Mouse (Mus musculus) liver, adult 2 months (tissue): Measurements from ENCODE around the gene Atp5h. TPM values are rescaled to one million over a fixed set of nuclear protein-coding genes. Genes with fewer than 3 reads are reported as not detected.
"Not testable (repeated sequence)": the region's sequence is repeated elsewhere in the genome, so short reads cannot be mapped to it uniquely, and the experiment has no call there.

ENCODE experiments used
- DNase-seq: peaks from one replicate; pipeline ENCODE4 v3.0.0-alpha.2; 2011; ENCODE audit warnings: low read depth, low spot score; ENCODE audit errors: extremely low read depth
- H3K27ac ChIP-seq: fragments of 200-500 bp; replicated peaks from 2 replicates; pipeline ENCODE4 v1.5.1; 2012; ENCODE audit warnings: low read depth, mild to moderate bottlenecking, control low read depth, inconsistent platforms, low read length; ENCODE audit not compliant: insufficient read depth
- H3K27me3 ChIP-seq: fragments of 200-500 bp; 2 replicates; pipeline ENCODE4 v1.6.1; 2012; ENCODE audit warnings: mild to moderate bottlenecking, moderate library complexity, low read length, inconsistent platforms; ENCODE audit not compliant: control insufficient read depth, insufficient read depth
- H3K36me3 ChIP-seq: fragments of 200-500 bp; 2 replicates; pipeline ENCODE4 v1.6.1; 2012; ENCODE audit warnings: low read length, inconsistent platforms; ENCODE audit not compliant: control insufficient read depth, insufficient read depth
- H3K4me1 ChIP-seq: fragments of 200-500 bp; 2 replicates; pipeline ENCODE4 v1.6.1; 2011; ENCODE audit warnings: low read length; ENCODE audit not compliant: control insufficient read depth, insufficient read depth
- H3K4me3 ChIP-seq: fragments of 200-500 bp; 2 replicates; pipeline ENCODE4 v1.5.1; 2011; ENCODE audit warnings: low read depth, mild to moderate bottlenecking, control low read depth, low read length, moderate library complexity; ENCODE audit not compliant: insufficient read depth
- H3K79me2 ChIP-seq: fragments of 200-500 bp; 2 replicates; pipeline ENCODE4 v1.6.1; 2012; ENCODE audit warnings: inconsistent platforms, mild to moderate bottlenecking, low read length, moderate library complexity; ENCODE audit not compliant: control insufficient read depth, insufficient read depth
- H3K9ac ChIP-seq: fragments of 200-500 bp; 2 replicates; pipeline ENCODE4 v1.6.1; 2012; ENCODE audit warnings: low read depth, mild to moderate bottlenecking, control low read depth, inconsistent platforms, low read length
- CTCF ChIP-seq: fragments of 200-500 bp; IDR thresholded peaks from 2 replicates; pipeline ENCODE4 v1.5.1; 2011; ENCODE audit warnings: low read depth, low read length, control low read depth
- POLR2A ChIP-seq: fragments of 200-500 bp; IDR thresholded peaks from 2 replicates; pipeline ENCODE4 v1.6.1; 2011; ENCODE audit warnings: low read length, control low read depth; ENCODE audit not compliant: insufficient read depth; ENCODE audit errors: extremely low read depth
- WGBS: fragments of 180-500 bp; shearing (Covaris S2); methylation state at CpG from one replicate; pipeline ENCODE4 v1.1.7; 2018; 5-methylcytosine and 5-hydroxymethylcytosine counted together
- polyA plus RNA-seq: library from polyadenylated mRNA; depleted of rRNA; stranded (reverse); fragments of >200 nt; gene quantifications from 2 replicates; pipeline ENCODE4 v1.2.3, GENCODE M21; 2012
- total RNA-seq: library from RNA; depleted of rRNA; stranded (reverse); fragments of >200 nt; gene quantifications from 2 replicates; pipeline ENCODE4 v1.2.3, GENCODE M21; 2014

The Atp5h gene
- total and polyA plus RNA-seq, 2 experiments: 103 to 648 TPM

- no peaks in the 10 kb centered on the region; the same call in 1 of the 2 replicates for H3K79me2 ChIP-seq
- TF ChIP-seq POLR2A (no peak), CTCF (no peak)
- no peak overlapping the region for H3K27ac ChIP-seq
- H3K4me1 ChIP-seq: peaks cover 2% of the 10 kb centered on the region; the same call in 1 of the 2 replicates
- no peak for DNase-seq
- H3K4me3 ChIP-seq: no peak overlapping the region
- H3K36me3 ChIP-seq: no peaks in the 10 kb centered on the region
- WGBS: 72% methylated on average over 3 of the region's 3 CpGs
- H3K9ac ChIP-seq: no peak overlapping the region
- no peaks in the 10 kb centered on the region for H3K27me3 ChIP-seq
These were observed 19.6 kb downstream of the Atp5h start for GRCm38 (mm10) chr11:115400126-115400525.

DNA sequence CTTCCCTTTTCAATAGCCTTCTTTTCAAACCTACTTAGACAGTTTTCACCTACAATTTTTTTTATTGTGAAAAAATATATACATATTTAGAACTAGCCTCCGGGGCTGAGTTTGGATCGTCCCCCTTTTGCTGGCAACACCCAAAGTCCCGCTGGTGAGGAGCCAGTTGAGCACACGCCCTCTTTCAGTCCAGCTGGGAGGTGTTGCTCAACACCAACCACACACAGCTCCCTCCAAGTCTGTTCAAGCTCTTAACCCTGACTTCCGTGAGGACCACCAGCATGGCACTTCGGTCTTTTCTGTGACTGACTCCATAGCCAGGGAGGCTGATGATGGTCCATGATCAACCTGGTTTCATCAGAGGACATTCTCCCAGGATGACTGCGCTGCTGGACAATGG, 21.7 kb downstream of the Atp5h start:
- Histone ChIP-seq H3K27me3 (0 out of 2 replicates have a peak, but pooled peaks cover 2% of the 10 kb centered on the region), H3K27ac (no peak overlapping the region), H3K4me1 (no peaks in the 10 kb centered on the region), H3K79me2 (no peaks in the 10 kb centered on the region), H3K36me3 (no peaks in the 10 kb centered on the region), H3K4me3 (no peak overlapping the region), H3K9ac (no peak overlapping the region)
- 35% methylated on average over 7 of the region's 7 CpGs for WGBS
- TF ChIP-seq CTCF: no peak
- TF ChIP-seq POLR2A: no peak
- no peak for DNase-seq

DNA sequence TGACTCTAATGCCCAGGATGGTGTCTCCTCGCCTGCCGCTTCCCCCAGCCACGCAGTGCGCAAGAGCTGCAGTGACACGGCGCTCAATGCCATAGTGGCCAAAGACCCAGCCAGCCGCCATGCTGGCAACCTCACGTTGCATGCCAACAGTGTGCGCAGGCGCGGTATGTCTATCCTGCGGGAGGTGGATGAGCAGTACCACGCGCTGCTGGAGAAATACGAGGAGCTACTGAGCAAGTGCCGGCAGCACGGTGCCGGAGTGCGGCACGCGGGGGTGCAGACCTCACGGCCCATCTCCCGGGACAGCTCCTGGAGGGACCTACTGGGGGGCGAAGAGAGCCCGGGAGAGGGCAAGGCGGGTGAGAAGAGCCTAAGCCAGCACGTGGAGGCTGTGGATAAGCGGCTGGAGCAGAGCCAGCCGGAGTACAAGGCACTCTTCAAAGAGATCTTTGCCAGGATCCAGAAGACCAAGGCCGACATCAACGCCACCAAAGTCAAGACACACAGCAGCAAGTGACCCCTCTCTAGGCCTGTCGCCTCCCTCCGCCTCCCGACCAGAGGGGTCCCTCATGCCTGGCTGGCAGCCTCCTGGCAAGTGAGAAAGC, 25.9 kb downstream of the Atp5h start:
- no peak for TF ChIP-seq POLR2A
- TF ChIP-seq CTCF: no peak
- Histone ChIP-seq H3K4me3 (peak overlapping the region; percentile 20; the same call in 1 of the 2 replicates), H3K4me1 (no peaks in the 10 kb centered on the region), H3K9ac (no peak overlapping the region), H3K36me3 (no peaks in the 10 kb centered on the region), H3K79me2 (no peaks in the 10 kb centered on the region), H3K27me3 (0 out of 2 replicates have a peak, but pooled peaks cover 2% of the 10 kb centered on the region), H3K27ac (no peak overlapping the region)
- WGBS: 51% methylated on average over 34 of the region's 34 CpGs
- DNase-seq: no peak

DNA sequence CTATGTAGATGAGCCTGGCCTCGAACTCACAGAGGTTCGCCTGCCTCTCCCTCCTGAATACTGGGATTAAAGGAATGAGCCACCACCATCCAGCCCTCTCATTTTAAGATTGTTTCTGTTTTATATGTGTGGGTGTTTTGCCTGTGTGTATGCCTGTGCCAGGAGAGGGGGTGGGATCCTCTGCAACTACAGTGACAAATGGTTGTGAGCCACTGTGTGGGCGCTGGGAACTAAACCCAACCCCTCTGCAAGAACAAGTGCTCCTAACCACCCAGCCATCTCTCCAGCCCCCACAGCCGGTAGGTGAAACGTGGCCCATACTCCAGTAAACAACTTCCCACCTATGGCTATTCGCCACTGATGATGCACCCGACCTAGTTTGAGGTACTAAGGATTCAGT, 28.4 kb downstream of the Atp5h start:
- no peak for TF ChIP-seq POLR2A
- TF ChIP-seq CTCF: no peak
- H3K4me3 ChIP-seq: no peak overlapping the region
- no peaks in the 10 kb centered on the region for H3K36me3 ChIP-seq
- no peak overlapping the region for H3K9ac ChIP-seq
- DNase-seq: no peak
- H3K27me3 ChIP-seq: 0 out of 2 replicates have a peak, but pooled peaks cover 2% of the 10 kb centered on the region
- H3K27ac ChIP-seq: no peak overlapping the region
- 93% methylated on average over 7 of the region's 7 CpGs for WGBS
- no peaks in the 10 kb centered on the region for H3K4me1 ChIP-seq
- H3K79me2 ChIP-seq: no peaks in the 10 kb centered on the region

DNA sequence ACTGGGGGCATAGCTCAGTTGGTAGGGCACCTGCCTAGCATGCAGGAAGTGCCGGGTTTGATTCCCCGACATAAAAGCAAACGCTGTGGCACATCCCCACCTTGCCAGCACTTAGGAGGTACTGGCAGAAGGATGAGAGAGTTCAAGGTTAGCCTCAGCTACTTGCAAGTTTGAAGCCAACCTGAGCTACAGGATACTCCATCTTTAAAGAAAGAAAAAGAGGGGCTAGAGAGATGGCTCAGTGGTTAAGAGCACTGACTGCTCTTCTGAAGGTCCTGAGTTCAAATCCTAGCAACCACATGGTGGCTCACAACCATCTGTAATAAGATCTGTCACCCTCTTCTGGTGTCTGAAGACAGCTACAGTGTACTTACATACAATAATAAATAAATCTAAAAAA, 32.9 kb downstream of the Atp5h start:
- WGBS: 74% methylated on average over 3 of the region's 3 CpGs
- H3K9ac ChIP-seq, H3K36me3 ChIP-seq, H3K4me1 ChIP-seq, H3K27ac ChIP-seq, H3K27me3 ChIP-seq, DNase-seq, H3K4me3 ChIP-seq, H3K79me2 ChIP-seq: not testable (repeated sequence)

- TF ChIP-seq POLR2A (no peak), CTCF (no peak)
- 68% methylated on average over 5 of the region's 5 CpGs for WGBS
- Histone ChIP-seq H3K27me3 (no peaks in the 10 kb centered on the region), H3K27ac (peak overlapping the region; percentile 50; the same call in 1 of the 2 replicates), H3K79me2 (no peaks in the 10 kb centered on the region), H3K4me1 (0 out of 2 replicates have a peak, but pooled peaks cover 3% of the 10 kb centered on the region), H3K4me3 (no peak overlapping the region), H3K36me3 (no peaks in the 10 kb centered on the region), H3K9ac (no peak overlapping the region)
- no peak for DNase-seq
These were observed 35.2 kb downstream of the Atp5h start for GRCm38 (mm10) chr11:115384587-115384986.
